Mouse (Mus musculus): ENCODE data around the gene Olig2.

DNA sequence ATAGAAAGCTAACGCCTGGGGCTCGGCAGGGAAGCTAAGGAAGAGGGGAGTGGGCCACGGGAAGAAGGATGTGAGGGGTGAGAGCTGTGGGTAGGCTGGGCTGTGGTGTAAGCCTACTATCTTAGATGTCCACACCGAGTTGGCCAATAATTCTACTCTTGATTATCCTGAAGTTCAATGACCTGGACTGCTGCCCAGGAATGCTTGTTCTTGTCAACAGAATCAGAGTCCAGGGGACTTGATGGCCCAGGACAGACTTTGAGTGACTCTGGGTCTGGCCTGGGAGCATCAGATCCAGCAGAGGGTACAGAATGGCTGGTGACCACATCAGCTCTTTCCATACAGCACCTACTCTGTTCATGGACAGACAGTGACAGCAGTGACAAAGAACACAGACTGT lies 13.8 kb downstream of the Olig2 start:
- TF ChIP-seq CTCF (IDR thresholded peaks at IDR 0.05; ENCODE audit: borderline replicate concordance, extremely low read depth, insufficient read depth, insufficient read length) (no peak), POLR2A (IDR thresholded peaks at IDR 0.05; ENCODE audit: borderline replicate concordance, extremely low read depth, insufficient read depth, insufficient read length, poor library complexity, severe bottlenecking) (no peak)

Data from brain, embryonic 14.5 days (tissue).